21 mouse cellular contexts compared by ENCODE assay signal in genomic region chr16:36199226-36199625, GRCm38 (mm10). TPM values are rescaled to one million over a fixed set of nuclear protein-coding genes. Genes with fewer than 3 reads are reported as not detected.
DNase-seq lines count a peak whose midpoint lies in the region; ATAC-seq lines count a peak whose summit lies in the region.
"Had no signal": no experiment of that assay in that cellular context is flagged by ENCODE, and none has a peak within 500 bp of the region (broad histone marks: within the 10 kb centered on the region; RNA-seq: fewer than 3 reads in every experiment).

No protein-coding gene starts in this region.

- H3K4me1 ChIP-seq in kidney, embryonic 15.5 days, result no peaks in the 10 kb centered on the region
- H3K4me1 ChIP-seq in embryonic facial prominence, embryonic 14.5 days (ENCODE audit: control insufficient read depth, insufficient read depth, low read length), result no peaks in the 10 kb centered on the region

- H3K9ac ChIP-seq in kidney, embryonic 15.5 days, result no peak overlapping the region
- H3K9ac ChIP-seq in embryonic facial prominence, embryonic 14.5 days (ENCODE audit: low read depth, low read length), result no peak overlapping the region

- ATAC-seq in kidney, embryonic 15.5 days (replicated peaks; ENCODE audit: low FRiP score), result no peak
- no peak for ATAC-seq in embryonic facial prominence, embryonic 14.5 days (ENCODE audit: low read depth)

- no peaks in the 10 kb centered on the region for H3K9me3 ChIP-seq in kidney, embryonic 15.5 days (replicated peaks)
- no peaks in the 10 kb centered on the region for H3K9me3 ChIP-seq in embryonic facial prominence, embryonic 14.5 days (ENCODE audit: control insufficient read depth, low read length)
- H3K9me3 ChIP-seq: G1E had no signal

- H3K36me3 ChIP-seq in kidney, embryonic 15.5 days, result no peaks in the 10 kb centered on the region
- no peaks in the 10 kb centered on the region for H3K36me3 ChIP-seq in embryonic facial prominence, embryonic 14.5 days (ENCODE audit: control insufficient read depth, insufficient read depth, low read length)
- H3K36me3 ChIP-seq: G1E had no signal

- H3K27ac ChIP-seq in kidney, embryonic 15.5 days, result no peak overlapping the region
- no peak overlapping the region for H3K27ac ChIP-seq in embryonic facial prominence, embryonic 14.5 days (replicated peaks; ENCODE audit: low read depth, low read length)
- H3K27ac ChIP-seq: layer of hippocampus, adult 2 months had no signal

- H3K27me3 ChIP-seq in kidney, embryonic 15.5 days, result no peaks in the 10 kb centered on the region
- H3K27me3 ChIP-seq in embryonic facial prominence, embryonic 14.5 days (replicated peaks; ENCODE audit: control insufficient read depth, insufficient read depth, low read length), result no peaks in the 10 kb centered on the region

- no peak overlapping the region for H3K4me3 ChIP-seq in kidney, embryonic 15.5 days (replicated peaks)
- H3K4me3 ChIP-seq in embryonic facial prominence, embryonic 14.5 days (ENCODE audit: low read depth, low read length), result no peak overlapping the region
- H3K4me3 ChIP-seq: layer of hippocampus, adult 2 months; myocyte had no signal

- WGBS in kidney, embryonic 15.5 days, result 51% methylated on average over 19 of the region's 19 CpGs
- WGBS in embryonic facial prominence, embryonic 14.5 days, result 57% methylated on average over 19 of the region's 19 CpGs

- peak overlapping the region; percentile 23; the same call in 1 of the 2 replicates for H3K4me2 ChIP-seq in kidney, embryonic 15.5 days
- peak overlapping the region; percentile 15; the same call in 1 of the 2 replicates for H3K4me2 ChIP-seq in embryonic facial prominence, embryonic 14.5 days (ENCODE audit: low read depth, low read length)

- intact Hi-C loops in left cerebral cortex, postnatal 4 days (cut with DNase I), result no loop called here

- no peak for DNase-seq in kidney, postnatal 10 days
- no peak for DNase-seq in embryonic facial prominence, embryonic 14.5 days (ENCODE audit: low spot score)
- DNase-seq in mesoderm, embryonic 11.5 days (ENCODE audit: low read depth, low spot score), result peak; percentile 1
- DNase-seq in retina, postnatal 1 day, result peak; percentile 8
- no peak for DNase-seq in cerebellum, postnatal 25 days
- no peak for DNase-seq in left cerebral cortex, adult 18-20 months (ENCODE audit: low spot score in 2 of 2)
- DNase-seq in left cerebral cortex, postnatal 4 days, result no peak
- DNase-seq: adrenal gland, postnatal 36 days; B cell, adult 2 months; cerebellum, adult 11 months; heart, postnatal 10 days; kidney, adult 18-20 months; lung, postnatal 36 days had no signal

RNA-seq across cellular contexts. Expression of gene Gm5416, which starts 11.0 kb away (rescaled TPM):
- polyA plus RNA-seq in kidney, embryonic 15.5 days (2015; fragmentation: Nextera tagmentation; extraction: Ambion mirVana), result not detected in 2 replicates
- polyA plus RNA-seq in embryonic facial prominence, embryonic 14.5 days (2014; fragmentation: Nextera tagmentation; extraction: Ambion mirVana), result not detected in 2 replicates
- total RNA-seq in left cerebral cortex, adult 18-20 months (2021), result not detected
- not detected for total RNA-seq in left cerebral cortex, postnatal 4 days (2021)
- total RNA-seq: adrenal gland, postnatal 36 days; common myeloid progenitor, adult 5-6 weeks; G1E; granulocyte monocyte progenitor cell, adult 5-6 weeks; heart, postnatal 10 days; layer of hippocampus, adult 2 months; left cerebral cortex, postnatal 14 days had no signal
- polyA plus RNA-seq: G1E; myocyte; spleen, adult 2 months had no signal

RNA-seq across cellular contexts. Expression of gene Gm5483, which starts 15.2 kb away (rescaled TPM):
- polyA plus RNA-seq in kidney, embryonic 15.5 days (2015; fragmentation: Nextera tagmentation; extraction: Ambion mirVana), result 2.4 and 4.9 TPM in 2 replicates
- 5.2 and 5.4 TPM in 2 replicates for polyA plus RNA-seq in embryonic facial prominence, embryonic 14.5 days (2014; fragmentation: Nextera tagmentation; extraction: Ambion mirVana)
- not detected for total RNA-seq in left cerebral cortex, adult 18-20 months (2021)
- total RNA-seq in left cerebral cortex, postnatal 4 days (2021), result under 1 TPM in 1 of 2 experiments, not detected in 1; 0.26 TPM
- total RNA-seq: adrenal gland, postnatal 36 days; layer of hippocampus, adult 2 months; left cerebral cortex, postnatal 14 days had no signal
- polyA plus RNA-seq: G1E; myocyte; spleen, adult 2 months had no signal

RNA-seq across cellular contexts. Expression of gene 2010005H15Rik, which starts 22.0 kb away (rescaled TPM):
- not detected in 2 replicates for polyA plus RNA-seq in kidney, embryonic 15.5 days (2015; fragmentation: Nextera tagmentation; extraction: Ambion mirVana)
- polyA plus RNA-seq in embryonic facial prominence, embryonic 14.5 days (2014; fragmentation: Nextera tagmentation; extraction: Ambion mirVana), result 0.37 and 1.2 TPM in 2 replicates
- not detected for total RNA-seq in left cerebral cortex, adult 18-20 months (2021)
- total RNA-seq in left cerebral cortex, postnatal 4 days (2021), result not detected
- total RNA-seq: common myeloid progenitor, adult 5-6 weeks; G1E; granulocyte monocyte progenitor cell, adult 5-6 weeks; heart, postnatal 10 days; layer of hippocampus, adult 2 months; left cerebral cortex, postnatal 14 days had no signal
- polyA plus RNA-seq: G1E; myocyte; spleen, adult 2 months had no signal

RNA-seq across cellular contexts. Expression of gene Stfa2l1, which starts 42.6 kb away (rescaled TPM):
- polyA plus RNA-seq in kidney, embryonic 15.5 days (2015; fragmentation: Nextera tagmentation; extraction: Ambion mirVana), result 1.2 and 1.9 TPM in 2 replicates
- polyA plus RNA-seq in embryonic facial prominence, embryonic 14.5 days (2014; fragmentation: Nextera tagmentation; extraction: Ambion mirVana), result 1.6 and 2.0 TPM in 2 replicates
- total RNA-seq in left cerebral cortex, adult 18-20 months (2021), result not detected
- total RNA-seq in left cerebral cortex, postnatal 4 days (2021), result not detected
- total RNA-seq: adrenal gland, postnatal 36 days; common myeloid progenitor, adult 5-6 weeks; G1E; granulocyte monocyte progenitor cell, adult 5-6 weeks; layer of hippocampus, adult 2 months; left cerebral cortex, postnatal 14 days had no signal
- polyA plus RNA-seq: G1E, myocyte had no signal

Comparison
In these comparisons a context has a peak if more than half of its experiments do, and no peak if none do; other contexts are left out.
1. DNase-seq: peak in mesoderm, embryonic 11.5 days (single experiment) and retina, postnatal 1 day (single experiment); none in kidney, postnatal 10 days (single experiment), embryonic facial prominence, embryonic 14.5 days (single experiment), cerebellum, postnatal 25 days (0 of 2), left cerebral cortex, adult 18-20 months (0 of 2) and left cerebral cortex, postnatal 4 days (single experiment).